Mouse (Mus musculus): ENCODE results near the gene Plppr4. TPM values are rescaled to one million over a fixed set of nuclear protein-coding genes. Genes with fewer than 3 reads are reported as not detected.

Plppr4 gene
- not detected in 4 replicates for total RNA-seq (2023; ENCODE audit: inconsistent age)

DNA sequence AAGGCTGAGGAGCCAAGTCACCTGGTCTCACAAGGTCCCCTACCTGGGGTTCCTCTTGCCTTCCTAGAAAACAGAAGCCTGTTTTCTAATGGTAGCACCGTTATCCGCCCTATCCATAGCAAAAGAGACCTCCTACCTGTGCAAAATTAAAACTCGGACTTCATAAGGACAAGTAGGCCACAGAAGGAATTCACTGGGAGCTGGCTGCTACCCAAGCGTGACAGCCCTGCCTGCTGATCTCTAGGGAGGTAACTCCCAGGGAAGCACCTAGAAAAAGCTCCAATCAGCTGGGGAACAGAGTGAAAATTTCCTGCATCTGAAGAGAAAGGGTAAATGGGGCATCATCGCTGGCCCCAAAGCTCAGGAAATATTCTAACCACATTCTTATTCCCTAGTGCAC is at the start of gene Plppr4:
TSS of gene Plppr4 (minus strand) at position 349 of the 400 bp plus-strand sequence.

Other genes starting within 250 kb of the Plppr4 start
- gene Plppr5, start 214.0 kb upstream of the Plppr4 start, total RNA-seq (2023; ENCODE audit: inconsistent age): not detected in 4 replicates